In the genomic region with DNA sequence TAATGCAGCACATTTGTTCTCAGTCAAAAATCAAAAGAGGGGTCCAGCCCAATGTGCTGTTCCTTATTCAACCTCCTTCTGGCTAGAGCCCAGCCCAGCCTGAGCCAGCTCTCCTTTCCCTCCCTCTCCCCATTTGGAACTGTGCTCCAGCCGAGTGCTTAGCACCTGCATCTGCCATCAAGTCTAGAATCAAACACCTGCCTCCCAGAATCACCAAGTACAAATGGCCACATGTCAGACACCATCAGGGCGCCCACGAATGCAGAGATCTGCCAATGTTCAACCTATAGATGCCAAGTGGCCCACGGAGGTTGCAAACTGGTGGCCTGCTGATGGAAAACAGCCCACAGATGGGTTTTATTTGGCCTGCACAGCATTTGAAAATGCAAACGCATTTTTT, we compare ENCODE assay signal across 13 mouse cellular contexts. TPM values are rescaled to one million over a fixed set of nuclear protein-coding genes. Genes with fewer than 3 reads are reported as not detected.
A peak's percentile ranks its signal among the peaks of the same experiment; 100 is the strongest.
DNase-seq lines count a peak whose midpoint lies in the region; ATAC-seq and TF ChIP-seq lines count a peak whose summit lies in the region.
"Had no signal": no experiment of that assay in that cellular context is flagged by ENCODE, and none has a peak within 500 bp of the region (broad histone marks: within the 10 kb centered on the region; RNA-seq: fewer than 3 reads in every experiment).

No protein-coding gene starts in this region.

- 66% methylated on average over 5 of the region's 5 CpGs for WGBS in hindbrain, postnatal 0 days
- WGBS in hindbrain, embryonic 13.5 days, result 86% methylated on average over 5 of the region's 5 CpGs
- WGBS in midbrain, postnatal 0 days, result 79% methylated on average over 5 of the region's 5 CpGs

- no peaks in the 10 kb centered on the region for H3K27me3 ChIP-seq in hindbrain, postnatal 0 days (ENCODE audit: insufficient read depth, low read length)
- H3K27me3 ChIP-seq in hindbrain, embryonic 13.5 days, result no peaks in the 10 kb centered on the region
- H3K27me3 ChIP-seq in midbrain, postnatal 0 days (ENCODE audit: insufficient read depth, low read length), result no peaks in the 10 kb centered on the region
- H3K27me3 ChIP-seq: limb, embryonic 15.5 days; lung, embryonic 15.5 days; Patski had no signal

- no peak overlapping the region for H3K4me3 ChIP-seq in hindbrain, postnatal 0 days (ENCODE audit: low read length)
- H3K4me3 ChIP-seq in hindbrain, embryonic 13.5 days, result no peak overlapping the region
- no peak overlapping the region for H3K4me3 ChIP-seq in midbrain, postnatal 0 days (ENCODE audit: low read depth, low read length)
- H3K4me3 ChIP-seq: limb, embryonic 15.5 days; lung, embryonic 15.5 days had no signal

- no peaks in the 10 kb centered on the region for H3K9me3 ChIP-seq in hindbrain, postnatal 0 days (ENCODE audit: low read length)
- H3K9me3 ChIP-seq in hindbrain, embryonic 13.5 days, result no peaks in the 10 kb centered on the region
- no peaks in the 10 kb centered on the region for H3K9me3 ChIP-seq in midbrain, postnatal 0 days (ENCODE audit: low read length)
- H3K9me3 ChIP-seq: limb, embryonic 15.5 days; lung, embryonic 15.5 days had no signal

- H3K4me1 ChIP-seq in hindbrain, postnatal 0 days (ENCODE audit: insufficient read depth, low read length), result no peaks in the 10 kb centered on the region
- H3K4me1 ChIP-seq in hindbrain, embryonic 13.5 days (replicated peaks), result no peaks in the 10 kb centered on the region
- H3K4me1 ChIP-seq in midbrain, postnatal 0 days (ENCODE audit: insufficient read depth, low read length), result no peaks in the 10 kb centered on the region
- H3K4me1 ChIP-seq: limb, embryonic 15.5 days; lung, embryonic 15.5 days had no signal

- no peak for ATAC-seq in hindbrain, postnatal 0 days
- no peak for ATAC-seq in hindbrain, embryonic 13.5 days (ENCODE audit: low FRiP score)
- ATAC-seq in midbrain, postnatal 0 days (ENCODE audit: low FRiP score), result no peak
- ATAC-seq: intestine, embryonic 16.5 days; Patski had no signal

- H3K36me3 ChIP-seq in hindbrain, postnatal 0 days (ENCODE audit: insufficient read depth, low read length), result no peaks in the 10 kb centered on the region
- H3K36me3 ChIP-seq in hindbrain, embryonic 13.5 days, result no peaks in the 10 kb centered on the region
- H3K36me3 ChIP-seq in midbrain, postnatal 0 days (ENCODE audit: insufficient read depth, low read length), result no peaks in the 10 kb centered on the region
- H3K36me3 ChIP-seq: limb, embryonic 15.5 days; lung, embryonic 15.5 days had no signal

- no peak overlapping the region for H3K4me2 ChIP-seq in hindbrain, postnatal 0 days (ENCODE audit: low read depth, low read length)
- no peak overlapping the region for H3K4me2 ChIP-seq in hindbrain, embryonic 13.5 days
- no peak overlapping the region for H3K4me2 ChIP-seq in midbrain, postnatal 0 days (ENCODE audit: low read depth, low read length, poor library complexity, severe bottlenecking)
- H3K4me2 ChIP-seq: limb, embryonic 15.5 days; lung, embryonic 15.5 days had no signal

- H3K27ac ChIP-seq in hindbrain, postnatal 0 days, result no peak overlapping the region
- H3K27ac ChIP-seq in hindbrain, embryonic 13.5 days, result no peak overlapping the region
- no peak overlapping the region for H3K27ac ChIP-seq in midbrain, postnatal 0 days (ENCODE audit: low read depth, low read length)
- H3K27ac ChIP-seq: limb, embryonic 15.5 days; lung, embryonic 15.5 days had no signal

- no peak overlapping the region for H3K9ac ChIP-seq in hindbrain, postnatal 0 days (replicated peaks; ENCODE audit: low read length)
- no peak overlapping the region for H3K9ac ChIP-seq in hindbrain, embryonic 13.5 days
- H3K9ac ChIP-seq in midbrain, postnatal 0 days (replicated peaks; ENCODE audit: low read length, poor library complexity, severe bottlenecking), result no peak overlapping the region
- H3K9ac ChIP-seq: limb, embryonic 15.5 days; lung, embryonic 15.5 days had no signal

- TF ChIP-seq CTCF in hindbrain, postnatal 0 days (IDR thresholded peaks at IDR 0.05; ENCODE audit: low read depth), result no peak
- TF ChIP-seq CTCF in midbrain, postnatal 0 days (IDR thresholded peaks at IDR 0.05), result no peak

- DNase-seq in hindbrain, postnatal 0 days (ENCODE audit: low spot score), result peak; percentile 2
- peak; percentile 38 for DNase-seq in cerebellum, adult 9-10 months
- peak; percentile 46 to 52 for DNase-seq in frontal cortex, postnatal 36 days (ENCODE audit: low spot score in 2 of 2)
- DNase-seq in right cerebral cortex, postnatal 10 days (ENCODE audit: low spot score in 2 of 2), result peak; percentile 33 to 34
- DNase-seq in kidney, adult 9 months, result no peak
- DNase-seq in midbrain, postnatal 0 days (ENCODE audit: low spot score), result no peak
- DNase-seq: heart, postnatal 4 days; kidney, postnatal 4 days had no signal

RNA-seq across cellular contexts. Expression of gene Isx, which starts 18.1 kb away (rescaled TPM):
- not detected in 2 replicates for total RNA-seq in hindbrain, postnatal 0 days (2014; rRNA removed)
- polyA plus RNA-seq in hindbrain, postnatal 0 days (2015; fragmentation: Nextera tagmentation; extraction: Ambion mirVana), result not detected in 2 replicates
- not detected in 2 replicates for polyA plus RNA-seq in hindbrain, embryonic 13.5 days (2015; fragmentation: Nextera tagmentation; extraction: Ambion mirVana)
- not detected in 2 replicates for total RNA-seq in midbrain, postnatal 0 days (2014; rRNA removed)
- polyA plus RNA-seq in midbrain, postnatal 0 days (2015; fragmentation: Nextera tagmentation; extraction: Ambion mirVana), result not detected in 2 replicates
- polyA plus RNA-seq: lung, embryonic 15.5 days; Patski had no signal

Comparison
In these comparisons a context has a peak if more than half of its experiments do, and no peak if none do; other contexts are left out.
1. DNase-seq: peak in hindbrain, postnatal 0 days (single experiment), cerebellum, adult 9-10 months (single experiment), frontal cortex, postnatal 36 days (2 of 2) and right cerebral cortex, postnatal 10 days (2 of 2); none in kidney, adult 9 months (single experiment) and midbrain, postnatal 0 days (single experiment).